In the genomic region with DNA sequence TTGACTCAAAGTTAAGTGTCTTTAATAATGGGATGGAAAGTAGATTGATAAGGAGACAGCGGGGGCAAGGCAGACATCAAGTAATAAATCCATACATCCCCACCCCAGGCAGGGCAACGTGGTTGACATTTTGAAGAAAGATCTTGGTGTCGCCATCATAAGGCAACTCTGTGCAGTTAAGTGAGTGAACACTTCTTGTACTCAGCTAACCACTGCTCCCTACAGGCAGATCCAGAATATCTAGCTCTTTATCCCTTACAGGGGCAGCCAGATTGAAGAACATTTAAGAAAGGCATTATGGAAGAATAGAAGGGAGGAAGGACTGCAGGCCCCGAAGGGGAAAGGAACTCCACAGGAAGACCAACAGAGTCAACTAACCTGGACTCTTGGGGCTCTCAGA, we compare ENCODE assay signal across 11 mouse cellular contexts. TPM values are rescaled to one million over a fixed set of nuclear protein-coding genes. Genes with fewer than 3 reads are reported as not detected.
A peak's percentile ranks its signal among the peaks of the same experiment; 100 is the strongest.
DNase-seq lines count a peak whose midpoint lies in the region; ATAC-seq and TF ChIP-seq lines count a peak whose summit lies in the region.
"Had no signal": no experiment of that assay in that cellular context is flagged by ENCODE, and none has a peak within 500 bp of the region (broad histone marks: within the 10 kb centered on the region; RNA-seq: fewer than 3 reads in every experiment).

No protein-coding gene starts in this region.

- no peak overlapping the region for H3K9ac ChIP-seq in heart, embryonic 11.5 days (ENCODE audit: low read depth, low read length)
- H3K9ac ChIP-seq: midbrain, embryonic 13.5 days had no signal

- no peak overlapping the region for H3K4me3 ChIP-seq in gastrocnemius, adult 2 months
- H3K4me3 ChIP-seq in heart, embryonic 11.5 days (ENCODE audit: low read depth, low read length) = no peak overlapping the region
- H3K4me3 ChIP-seq: midbrain, embryonic 13.5 days had no signal

- TF ChIP-seq CTCF in gastrocnemius, adult 2 months (IDR thresholded peaks at IDR 0.05) = peak; percentile 50

- H3K4me1 ChIP-seq in heart, embryonic 11.5 days (ENCODE audit: control insufficient read depth, insufficient read depth, low read length) = peaks cover 9% of the 10 kb centered on the region; the same call in 1 of the 2 replicates

- no peak overlapping the region for H3K27ac ChIP-seq in gastrocnemius, adult 2 months
- peak overlapping the region; percentile 52; the same call in 1 of the 2 replicates for H3K27ac ChIP-seq in heart, embryonic 11.5 days (ENCODE audit: low read depth, low read length)
- H3K27ac ChIP-seq: midbrain, embryonic 13.5 days had no signal

- intact Hi-C loops in gastrocnemius, adult 2 months (cut with DNase I) = no loop called here

- no peak overlapping the region for H3K4me2 ChIP-seq in heart, embryonic 11.5 days
- H3K4me2 ChIP-seq: midbrain, embryonic 13.5 days had no signal

- no peaks in the 10 kb centered on the region for H3K27me3 ChIP-seq in heart, embryonic 11.5 days (ENCODE audit: control insufficient read depth, insufficient read depth, low read length)
- H3K27me3 ChIP-seq: midbrain, embryonic 13.5 days had no signal

- ATAC-seq in heart, embryonic 11.5 days (replicated peaks; ENCODE audit: insufficient number of reproducible peaks, low FRiP score, low TSS enrichment) = no peak
- ATAC-seq in activated CD4-positive, CD25-positive, alpha-beta regulatory T cell, adult 4 months = no peak
- no peak for ATAC-seq in megakaryocyte, adult 5-6 weeks (ENCODE audit: poor library complexity, severe bottlenecking)
- ATAC-seq: midbrain, embryonic 13.5 days had no signal

- no peaks in the 10 kb centered on the region for H3K9me3 ChIP-seq in heart, embryonic 11.5 days (replicated peaks; ENCODE audit: control insufficient read depth, low read length)
- H3K9me3 ChIP-seq: midbrain, embryonic 13.5 days had no signal

- no peak for DNase-seq in gastrocnemius, adult 2 months
- DNase-seq in gastrocnemius, postnatal 4 days (ENCODE audit: low spot score in 2 of 2) = no peak
- peak; percentile 71 for DNase-seq in 3T3-L1 (ENCODE audit: low read depth, low spot score)
- peak; percentile 30 for DNase-seq in kidney, postnatal 14 days
- no peak for DNase-seq in spleen, postnatal 4 days (ENCODE audit: low spot score in 2 of 2)

- no peaks in the 10 kb centered on the region for H3K36me3 ChIP-seq in heart, embryonic 11.5 days (ENCODE audit: control insufficient read depth, insufficient read depth, low read length)
- H3K36me3 ChIP-seq: midbrain, embryonic 13.5 days had no signal

- 59% methylated on average over 4 of the region's 4 CpGs for WGBS in heart, embryonic 11.5 days (ENCODE audit: insufficient replicate concordance)

RNA-seq across cellular contexts. Expression of a gene that starts 4.4 kb away (rescaled TPM):
- not detected for total RNA-seq in gastrocnemius, adult 2 months (2021)
- under 1 TPM in 1 of 2 experiments, not detected in 1; 0.18 TPM for total RNA-seq in gastrocnemius, postnatal 4 days (2021)
- 0.20 and 1.2 TPM in 2 replicates for polyA plus RNA-seq in heart, embryonic 11.5 days (2014; fragmentation: Nextera tagmentation; extraction: Ambion mirVana)
- not detected for polyA plus RNA-seq in activated CD4-positive, CD25-positive, alpha-beta regulatory T cell, adult 4 months (2017; shearing (Covaris generic))
- not detected in 2 replicates for total RNA-seq in megakaryocyte, adult 5-6 weeks (2015)
- not detected in 2 replicates for total RNA-seq in megakaryocyte, adult 5-6 weeks (2017)
- total RNA-seq: common myeloid progenitor, adult 5-6 weeks; granulocyte monocyte progenitor cell, adult 5-6 weeks had no signal
- polyA plus RNA-seq: midbrain, embryonic 13.5 days had no signal

Comparison
In these comparisons a context has a peak if more than half of its experiments do, and no peak if none do; other contexts are left out.
1. DNase-seq: peak in 3T3-L1 (single experiment) and kidney, postnatal 14 days (single experiment); none in gastrocnemius, adult 2 months (single experiment), gastrocnemius, postnatal 4 days (0 of 2) and spleen, postnatal 4 days (0 of 2).